ENCODE assay signal across 11 mouse cellular contexts in genomic region chr1:141369447-141369846, GRCm38 (mm10).
"Had no signal": no experiment of that assay in that cellular context is flagged by ENCODE, and none has a peak within 500 bp of the region (broad histone marks: within the 10 kb centered on the region; RNA-seq: fewer than 3 reads in every experiment).

No protein-coding gene starts in this region.

- H3K9ac ChIP-seq: intestine, embryonic 15.5 days; limb, embryonic 13.5 days; liver, embryonic 14.5 days had no signal

- H3K4me3 ChIP-seq: intestine, embryonic 15.5 days; limb, embryonic 13.5 days had no signal

- H3K4me2 ChIP-seq: intestine, embryonic 15.5 days; limb, embryonic 13.5 days had no signal

- ATAC-seq: intestine, embryonic 15.5 days had no signal

- H3K27me3 ChIP-seq: intestine, embryonic 15.5 days; limb, embryonic 13.5 days had no signal

- H3K36me3 ChIP-seq: intestine, embryonic 15.5 days; limb, embryonic 13.5 days had no signal

- H3K27ac ChIP-seq: intestine, embryonic 15.5 days; limb, embryonic 13.5 days; liver, embryonic 14.5 days had no signal

- H3K4me1 ChIP-seq: intestine, embryonic 15.5 days; limb, embryonic 13.5 days had no signal

- H3K9me3 ChIP-seq: intestine, embryonic 15.5 days; limb, embryonic 13.5 days had no signal

- DNase-seq: kidney, adult 18-20 months; kidney, postnatal 10 days; left cerebral cortex, postnatal 4 days; lung, adult 18-20 months; right cerebral cortex, postnatal 4 days; spleen, adult 18-20 months; thymus, adult 18-20 months; thymus, postnatal 14 days had no signal
